Mouse (Mus musculus): ENCODE measurements around the gene Ier3. TPM values are rescaled to one million over a fixed set of nuclear protein-coding genes. Genes with fewer than 3 reads are reported as not detected.
A peak's percentile ranks its signal among the peaks of the same experiment; 100 is the strongest.

Ier3 gene
- polyA plus RNA-seq, 1 experiment from 2014 or later: 205 TPM

DNA sequence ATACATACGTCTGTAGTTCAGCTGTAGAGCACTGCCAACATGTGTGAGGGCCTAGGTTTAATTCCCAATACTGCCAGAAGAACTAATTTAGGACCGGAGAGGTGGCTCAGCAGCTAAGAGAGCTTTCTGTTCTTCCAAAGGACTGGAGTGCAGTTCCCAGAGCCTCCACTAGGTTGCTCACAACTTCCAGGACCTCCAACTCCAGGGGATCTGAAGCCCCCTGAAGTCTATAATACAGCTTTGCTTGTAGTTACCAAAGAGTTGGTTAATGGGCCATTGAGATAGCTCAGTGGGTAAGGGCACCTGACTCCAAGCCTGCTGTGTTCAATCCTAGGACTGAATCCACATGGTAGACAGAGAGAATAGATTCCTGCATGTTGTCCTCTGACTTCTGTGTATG, 39.1 kb upstream of the Ier3 start:
- H3K4me2 ChIP-seq (replicated peaks; ENCODE audit: low read depth, low read length): no peak overlapping the region
- no peaks in the 10 kb centered on the region for H3K27me3 ChIP-seq (replicated peaks; ENCODE audit: insufficient read depth, low read length)
- WGBS: 68% methylated on average over 2 of the region's 2 CpGs
- no peak overlapping the region for H3K4me3 ChIP-seq (ENCODE audit: low read depth, low read length)
- no peaks in the 10 kb centered on the region for H3K36me3 ChIP-seq (ENCODE audit: insufficient read depth, low read length)
- peaks cover 9% of the 10 kb centered on the region; the same call in 1 of the 2 replicates for H3K4me1 ChIP-seq (ENCODE audit: insufficient read depth, low read depth, low read length)
- ATAC-seq (no peak), DNase-seq (ENCODE audit: low spot score) (no peak)
- H3K9me3 ChIP-seq (ENCODE audit: low read length): no peaks in the 10 kb centered on the region
- no peak overlapping the region for H3K9ac ChIP-seq (replicated peaks; ENCODE audit: low read depth)
- TF ChIP-seq CTCF (IDR thresholded peaks at IDR 0.05) (peak; percentile 55), EP300 (IDR thresholded peaks at IDR 0.05) (no peak)
- no peak overlapping the region for H3K27ac ChIP-seq (ENCODE audit: low read length)

GRCm38 (mm10) chr17:35782924-35783323, 38.6 kb upstream of the Ier3 start:
- no peak overlapping the region for H3K9ac ChIP-seq (replicated peaks; ENCODE audit: low read depth)
- no peak for ATAC-seq
- no peak for DNase-seq (ENCODE audit: low spot score)
- no peak overlapping the region for H3K4me3 ChIP-seq (ENCODE audit: low read depth, low read length)
- H3K27me3 ChIP-seq (replicated peaks; ENCODE audit: insufficient read depth, low read length): no peaks in the 10 kb centered on the region
- TF ChIP-seq CTCF (IDR thresholded peaks at IDR 0.05) (no peak), EP300 (IDR thresholded peaks at IDR 0.05) (no peak)
- H3K4me1 ChIP-seq (ENCODE audit: insufficient read depth, low read depth, low read length): peaks cover 9% of the 10 kb centered on the region; the same call in 1 of the 2 replicates
- no peak overlapping the region for H3K4me2 ChIP-seq (replicated peaks; ENCODE audit: low read depth, low read length)
- no peaks in the 10 kb centered on the region for H3K9me3 ChIP-seq (ENCODE audit: low read length)
- H3K36me3 ChIP-seq (ENCODE audit: insufficient read depth, low read length): no peaks in the 10 kb centered on the region
- 73% methylated on average over 5 of the region's 5 CpGs for WGBS
- no peak overlapping the region for H3K27ac ChIP-seq (ENCODE audit: low read length)

GRCm38 (mm10) chr17:35783944-35784343, 37.5 kb upstream of the Ier3 start:
- TF ChIP-seq EP300 (IDR thresholded peaks at IDR 0.05): peak; percentile 44; the same call in 1 of the 2 replicates
- no peak for TF ChIP-seq CTCF (IDR thresholded peaks at IDR 0.05)
- DNase-seq (ENCODE audit: low spot score): peak; percentile 63
- 72% methylated on average over 6 of the region's 6 CpGs for WGBS
- no peak overlapping the region for H3K4me2 ChIP-seq (replicated peaks; ENCODE audit: low read depth, low read length)
- H3K4me3 ChIP-seq (ENCODE audit: low read depth, low read length): no peak overlapping the region
- no peak overlapping the region for H3K27ac ChIP-seq (ENCODE audit: low read length)
- peaks cover 5% of the 10 kb centered on the region; the same call in 1 of the 2 replicates for H3K4me1 ChIP-seq (ENCODE audit: insufficient read depth, low read depth, low read length)
- ATAC-seq: peak; percentile 87
- H3K9ac ChIP-seq (replicated peaks; ENCODE audit: low read depth): no peak overlapping the region
- no peaks in the 10 kb centered on the region for H3K36me3 ChIP-seq (ENCODE audit: insufficient read depth, low read length)
- no peaks in the 10 kb centered on the region for H3K27me3 ChIP-seq (replicated peaks; ENCODE audit: insufficient read depth, low read length)
- no peaks in the 10 kb centered on the region for H3K9me3 ChIP-seq (ENCODE audit: low read length)

- Histone ChIP-seq H3K36me3 (ENCODE audit: insufficient read depth, low read length) (no peaks in the 10 kb centered on the region), H3K4me3 (ENCODE audit: low read depth, low read length) (no peak overlapping the region), H3K9me3 (ENCODE audit: low read length) (no peaks in the 10 kb centered on the region), H3K4me1 (ENCODE audit: insufficient read depth, low read depth, low read length) (no peaks in the 10 kb centered on the region), H3K4me2 (replicated peaks; ENCODE audit: low read depth, low read length) (no peak overlapping the region), H3K27ac (ENCODE audit: low read length) (no peak overlapping the region), H3K9ac (replicated peaks; ENCODE audit: low read depth) (no peak overlapping the region), H3K27me3 (replicated peaks; ENCODE audit: insufficient read depth, low read length) (no peaks in the 10 kb centered on the region)
- ATAC-seq (no peak), DNase-seq (ENCODE audit: low spot score) (no peak)
- 78% methylated on average over 4 of the region's 4 CpGs for WGBS
- TF ChIP-seq EP300 (IDR thresholded peaks at IDR 0.05): no peak
- no peak for TF ChIP-seq CTCF (IDR thresholded peaks at IDR 0.05)
Observed at GRCm38 (mm10) chr17:35785140-35785539, 36.3 kb upstream of the Ier3 start.

- ATAC-seq: no peak
Observed at GRCm38 (mm10) chr17:35787493-35787892, 34.0 kb upstream of the Ier3 start.

GRCm38 (mm10) chr17:35788025-35788424, 33.5 kb upstream of the Ier3 start:
- H3K9ac ChIP-seq (replicated peaks; ENCODE audit: low read depth): no peak overlapping the region
- no peak overlapping the region for H3K4me3 ChIP-seq (ENCODE audit: low read depth, low read length)
- H3K4me1 ChIP-seq (ENCODE audit: insufficient read depth, low read depth, low read length): no peaks in the 10 kb centered on the region
- no peak for ATAC-seq
- H3K9me3 ChIP-seq (ENCODE audit: low read length): no peaks in the 10 kb centered on the region
- H3K36me3 ChIP-seq (ENCODE audit: insufficient read depth, low read length): no peaks in the 10 kb centered on the region
- 64% methylated on average over 3 of the region's 3 CpGs for WGBS
- TF ChIP-seq EP300 (IDR thresholded peaks at IDR 0.05) (no peak), CTCF (IDR thresholded peaks at IDR 0.05) (no peak)
- DNase-seq (ENCODE audit: low spot score): no peak
- no peaks in the 10 kb centered on the region for H3K27me3 ChIP-seq (replicated peaks; ENCODE audit: insufficient read depth, low read length)
- H3K4me2 ChIP-seq (replicated peaks; ENCODE audit: low read depth, low read length): no peak overlapping the region
- no peak overlapping the region for H3K27ac ChIP-seq (ENCODE audit: low read length)

More at GRCm38 (mm10) chr17:35787493-35787892, 34.0 kb upstream of the Ier3 start:
- no peak overlapping the region for H3K4me2 ChIP-seq (replicated peaks; ENCODE audit: low read depth, low read length)
- no peak for DNase-seq (ENCODE audit: low spot score)
- H3K36me3 ChIP-seq (ENCODE audit: insufficient read depth, low read length): no peaks in the 10 kb centered on the region
- TF ChIP-seq EP300 (IDR thresholded peaks at IDR 0.05) (no peak), CTCF (IDR thresholded peaks at IDR 0.05) (no peak)
- no peaks in the 10 kb centered on the region for H3K27me3 ChIP-seq (replicated peaks; ENCODE audit: insufficient read depth, low read length)
- H3K9me3 ChIP-seq (ENCODE audit: low read length): no peaks in the 10 kb centered on the region
- no peaks in the 10 kb centered on the region for H3K4me1 ChIP-seq (ENCODE audit: insufficient read depth, low read depth, low read length)
- H3K9ac ChIP-seq (replicated peaks; ENCODE audit: low read depth): no peak overlapping the region
- H3K27ac ChIP-seq (ENCODE audit: low read length): no peak overlapping the region
- no peak overlapping the region for H3K4me3 ChIP-seq (ENCODE audit: low read depth, low read length)

DNA sequence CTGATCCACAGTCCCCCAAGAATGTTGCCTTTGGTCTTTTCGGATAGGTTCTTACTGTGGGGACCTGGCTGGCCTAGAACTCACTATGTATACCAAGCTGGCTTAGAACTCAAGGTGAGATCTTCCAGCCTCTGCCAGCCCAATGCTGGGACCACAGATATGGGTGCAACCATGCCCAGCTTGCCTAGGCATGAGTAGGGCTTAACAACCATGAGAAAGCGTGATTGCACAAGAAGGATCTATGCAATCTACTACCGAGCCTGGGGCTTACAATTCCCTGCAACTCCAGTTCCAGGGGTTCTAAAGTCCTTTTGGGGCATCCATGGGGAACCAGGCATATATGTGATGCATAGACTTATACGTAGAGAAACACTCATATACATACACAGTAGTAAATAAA, 30.6 kb upstream of the Ier3 start:
- H3K9me3 ChIP-seq (ENCODE audit: low read length): no peaks in the 10 kb centered on the region
- H3K4me2 ChIP-seq (replicated peaks; ENCODE audit: low read depth, low read length): no peak overlapping the region
- no peaks in the 10 kb centered on the region for H3K27me3 ChIP-seq (replicated peaks; ENCODE audit: insufficient read depth, low read length)
- ATAC-seq (no peak), DNase-seq (ENCODE audit: low spot score) (no peak)
- WGBS: 82% methylated on average over 4 of the region's 4 CpGs
- H3K4me1 ChIP-seq (ENCODE audit: insufficient read depth, low read depth, low read length): no peaks in the 10 kb centered on the region
- H3K27ac ChIP-seq (ENCODE audit: low read length): no peak overlapping the region
- H3K4me3 ChIP-seq (ENCODE audit: low read depth, low read length): no peak overlapping the region
- TF ChIP-seq CTCF (IDR thresholded peaks at IDR 0.05) (no peak), EP300 (IDR thresholded peaks at IDR 0.05) (no peak)
- H3K9ac ChIP-seq (replicated peaks; ENCODE audit: low read depth): no peak overlapping the region
- no peaks in the 10 kb centered on the region for H3K36me3 ChIP-seq (ENCODE audit: insufficient read depth, low read length)

Data from lung, postnatal 0 days (tissue).